Mouse (Mus musculus) C2C12 (cell line): ENCODE results near the gene Ampd2.

Experiments used
- CTCF ChIP-seq: IDR thresholded peaks from one replicate; pipeline ENCODE4 v1.5.1; 2011; ENCODE audit not compliant: control insufficient read depth, insufficient read depth, insufficient read length
- MAX ChIP-seq: IDR thresholded peaks from one replicate; pipeline ENCODE4 v1.6.1; 2011; ENCODE audit warnings: mild to moderate bottlenecking, control low read depth
- MYOD1 ChIP-seq: IDR thresholded peaks from one replicate; pipeline ENCODE4 v1.6.1; 2011; ENCODE audit warnings: low read depth; ENCODE audit not compliant: control insufficient read depth, insufficient read length

- TF ChIP-seq MAX (no peak), CTCF (no peak), MYOD1 (no peak)
Observed at GRCm38 (mm10) chr3:108092536-108093115, 6.2 kb upstream of the Ampd2 start, which contains the start of gene Gnat2.
